Mouse (Mus musculus) forebrain, embryonic 15.5 days (tissue): ENCODE results near the gene Cdc42bpg. TPM values are rescaled to one million over a fixed set of nuclear protein-coding genes. Genes with fewer than 3 reads are reported as not detected.
"Not testable (repeated sequence)": the region's sequence is repeated elsewhere in the genome, so short reads cannot be mapped to it uniquely, and the experiment has no call there.

Experiments used
- ATAC-seq: fragments of 200-750 bp; cut with Nextera tagmentation; replicated peaks from 2 replicates; pipeline ENCODE4 v1.8.0; 2017; ENCODE audit warnings: mild to moderate bottlenecking, moderate TSS enrichment, moderate library complexity
- H3K27ac ChIP-seq: fragments of 300-500 bp; sonication (generic); replicated peaks from 2 replicates; pipeline ENCODE4 v1.5.1; 2015; ENCODE audit warnings: mild to moderate bottlenecking, inconsistent platforms
- H3K27me3 ChIP-seq: fragments of 300-500 bp; sonication (generic); 2 replicates; pipeline ENCODE4 v1.6.1; 2015; ENCODE audit warnings: inconsistent platforms
- H3K36me3 ChIP-seq: fragments of 300-500 bp; sonication (generic); 2 replicates; pipeline ENCODE4 v1.6.1; 2015; ENCODE audit warnings: mild to moderate bottlenecking, inconsistent platforms
- H3K4me1 ChIP-seq: fragments of 300-500 bp; sonication (generic); 2 replicates; pipeline ENCODE4 v1.6.1; 2015; ENCODE audit warnings: inconsistent platforms
- H3K4me2 ChIP-seq: fragments of 300-500 bp; sonication (generic); replicated peaks from 2 replicates; pipeline ENCODE4 v1.6.1; 2015; ENCODE audit warnings: mild to moderate bottlenecking, inconsistent platforms
- H3K4me3 ChIP-seq: fragments of 300-500 bp; sonication (generic); 2 replicates; pipeline ENCODE4 v1.5.1; 2015; ENCODE audit warnings: mild to moderate bottlenecking, inconsistent platforms
- H3K9ac ChIP-seq: fragments of 300-500 bp; sonication (generic); replicated peaks from 2 replicates; pipeline ENCODE4 v1.6.1; 2015; ENCODE audit warnings: mild to moderate bottlenecking, inconsistent platforms
- H3K9me3 ChIP-seq: fragments of 300-500 bp; sonication (generic); 2 replicates; pipeline ENCODE4 v1.6.1; 2016; ENCODE audit warnings: inconsistent platforms
- WGBS: fragments of 180-500 bp; shearing (Covaris S2); methylation state at CpG from one replicate; pipeline ENCODE4 v1.1.7; 2015; ENCODE audit warnings: mixed read lengths; 5-methylcytosine and 5-hydroxymethylcytosine counted together
- polyA plus RNA-seq: library from polyadenylated mRNA; unstranded; fragments of >200 nt; fragmentation: Nextera tagmentation; extraction: Ambion mirVana; gene quantifications from 2 replicates; pipeline ENCODE4 v1.2.1, GENCODE M21; 2015

Cdc42bpg gene
- polyA plus RNA-seq, 1 experiment from 2014 or later: 0.67 TPM

DNA sequence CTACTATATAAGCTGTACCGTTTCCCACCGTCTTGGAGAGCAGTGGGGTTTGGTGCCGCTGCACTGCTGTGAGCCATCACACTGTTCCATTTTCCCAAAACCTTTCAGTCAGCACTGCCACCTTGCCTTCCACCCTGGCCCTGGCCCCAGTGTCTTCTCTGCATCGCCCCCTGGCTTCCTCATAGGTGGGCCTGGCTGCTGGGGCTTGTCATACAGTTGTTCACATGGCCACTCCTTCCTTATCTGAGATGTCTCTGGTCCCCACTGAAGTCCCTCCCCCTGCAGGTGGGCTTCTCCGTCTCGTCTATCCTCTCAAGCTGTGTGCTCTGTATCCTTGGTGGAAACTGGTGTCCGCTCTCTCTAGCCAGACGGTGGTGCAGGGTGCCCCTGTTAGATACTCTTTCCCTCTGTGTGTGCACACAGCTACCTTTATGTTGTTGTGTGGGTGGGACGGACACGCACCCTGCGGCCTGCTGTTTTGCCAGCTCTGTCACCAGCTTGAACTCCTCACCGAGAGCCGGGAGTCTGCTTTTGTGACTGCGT, 16.5 kb upstream of the Cdc42bpg start:
- Histone ChIP-seq H3K4me1 (no peaks in the 10 kb centered on the region), H3K9ac (no peak overlapping the region), H3K27ac (no peak overlapping the region), H3K4me2 (no peak overlapping the region), H3K9me3 (no peaks in the 10 kb centered on the region), H3K36me3 (peaks cover 22% of the 10 kb centered on the region), H3K27me3 (no peaks in the 10 kb centered on the region), H3K4me3 (no peak overlapping the region)
- no peak for ATAC-seq
- WGBS: 92% methylated on average over 14 of the region's 14 CpGs

DNA sequence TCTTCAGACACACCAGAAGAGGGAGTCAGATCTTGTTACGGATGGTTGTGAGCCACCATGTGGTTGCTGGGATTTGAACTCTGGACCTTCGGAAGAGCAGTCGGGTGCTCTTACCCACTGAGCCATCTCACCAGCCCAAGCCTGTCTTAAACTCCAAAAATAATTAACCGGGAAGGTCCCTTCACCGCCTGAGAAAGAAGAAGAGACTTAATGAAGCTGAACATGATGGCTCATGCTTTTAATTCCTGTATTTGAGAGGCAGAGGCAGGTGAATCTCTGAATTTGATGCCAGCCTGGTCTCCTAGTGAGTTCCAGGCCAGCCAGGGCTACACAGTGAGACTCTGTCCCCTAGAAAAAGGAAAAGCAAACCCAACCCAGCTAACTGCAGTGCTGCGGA, 15.5 kb upstream of the Cdc42bpg start:
- H3K27me3 ChIP-seq, H3K27ac ChIP-seq, H3K4me2 ChIP-seq, H3K9me3 ChIP-seq, H3K4me3 ChIP-seq, H3K9ac ChIP-seq, ATAC-seq, H3K4me1 ChIP-seq: not testable (repeated sequence)
- H3K36me3 ChIP-seq: peaks cover 21% of the 10 kb centered on the region
- WGBS: 94% methylated on average over 5 of the region's 6 CpGs

DNA sequence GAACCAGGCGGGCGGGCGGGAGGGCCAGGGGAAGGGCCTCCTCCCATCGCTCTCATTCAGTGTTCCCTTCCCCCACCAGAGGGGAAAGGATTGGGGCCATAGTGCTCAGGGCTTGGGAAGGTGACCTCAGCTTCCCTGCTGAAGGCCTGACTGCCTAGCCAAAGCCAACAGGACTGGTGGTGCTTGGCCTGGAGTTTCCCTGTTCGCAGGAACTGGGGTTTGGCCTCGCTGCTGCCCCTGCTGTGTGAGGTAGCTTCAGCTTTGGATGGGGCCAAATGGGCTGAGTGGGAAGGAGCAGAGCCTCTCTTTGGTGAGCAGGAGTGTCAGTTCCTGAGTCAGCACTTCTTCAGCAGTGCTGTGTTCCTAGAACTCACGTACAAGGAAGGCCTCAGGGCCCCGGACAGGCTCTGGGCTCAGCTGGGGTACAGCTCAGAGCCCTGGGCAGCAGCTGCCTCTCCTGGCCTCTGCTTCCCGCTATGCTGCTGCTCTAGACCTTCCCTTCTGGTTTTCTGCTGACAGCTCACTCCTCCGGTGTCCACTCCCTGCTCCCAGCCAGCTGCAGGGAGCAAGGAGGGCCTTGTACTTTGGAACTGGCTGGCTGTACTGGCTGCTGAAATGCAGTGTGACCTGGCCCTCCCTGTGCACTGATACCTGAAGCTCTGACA, 15.0 kb upstream of the Cdc42bpg start:
- H3K36me3 ChIP-seq: peaks cover 22% of the 10 kb centered on the region
- no peak overlapping the region for H3K4me2 ChIP-seq
- no peaks in the 10 kb centered on the region for H3K27me3 ChIP-seq
- H3K9ac ChIP-seq: no peak overlapping the region
- no peak for ATAC-seq
- WGBS: 83% methylated on average over 10 of the region's 10 CpGs
- H3K27ac ChIP-seq: no peak overlapping the region
- H3K9me3 ChIP-seq: no peaks in the 10 kb centered on the region
- no peak overlapping the region for H3K4me3 ChIP-seq
- H3K4me1 ChIP-seq: no peaks in the 10 kb centered on the region

DNA sequence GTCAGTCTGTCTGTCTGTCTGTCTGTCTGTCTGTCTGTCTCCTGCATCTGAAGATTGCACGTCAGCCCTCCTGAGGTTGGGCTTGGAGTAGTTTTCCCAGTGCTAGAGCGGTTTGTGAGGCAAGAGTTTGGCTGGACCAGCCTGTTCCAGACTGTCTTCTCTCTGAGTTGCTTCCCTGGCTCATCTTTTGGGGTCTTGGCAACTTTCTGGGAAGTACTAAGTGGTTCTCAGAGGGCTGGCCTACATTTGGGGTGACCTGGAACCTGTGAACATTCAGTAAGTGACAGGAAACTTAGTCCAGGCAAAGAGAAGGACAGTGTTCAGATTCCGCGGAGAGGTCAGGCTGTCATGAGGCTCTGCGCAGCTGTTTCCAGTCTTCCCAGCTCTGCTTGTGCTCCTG, 14.0 kb upstream of the Cdc42bpg start:
- Histone ChIP-seq H3K27me3 (no peaks in the 10 kb centered on the region), H3K4me2 (no peak overlapping the region), H3K27ac (no peak overlapping the region), H3K36me3 (peaks cover 23% of the 10 kb centered on the region), H3K9me3 (no peaks in the 10 kb centered on the region), H3K4me3 (no peak overlapping the region), H3K4me1 (no peaks in the 10 kb centered on the region), H3K9ac (no peak overlapping the region)
- ATAC-seq: no peak
- WGBS: 89% methylated on average over 5 of the region's 5 CpGs

DNA sequence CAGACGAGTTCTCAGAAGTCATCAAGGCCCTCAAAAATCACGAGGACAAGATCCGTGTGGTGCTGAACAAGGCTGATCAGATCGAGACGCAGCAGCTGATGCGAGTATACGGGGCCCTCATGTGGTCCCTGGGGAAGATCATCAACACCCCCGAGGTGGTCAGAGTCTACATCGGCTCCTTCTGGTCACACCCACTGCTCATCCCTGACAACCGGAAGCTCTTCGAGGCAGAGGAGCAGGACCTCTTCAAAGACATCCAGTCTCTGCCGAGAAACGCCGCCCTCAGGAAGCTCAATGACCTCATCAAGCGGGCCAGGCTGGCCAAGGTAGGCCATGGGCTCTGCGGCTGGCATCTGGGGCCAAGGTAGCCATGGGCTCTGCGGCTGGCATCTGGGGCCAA, 12.0 kb upstream of the Cdc42bpg start:
- WGBS: 94% methylated on average over 17 of the region's 17 CpGs
- Histone ChIP-seq H3K9me3 (no peaks in the 10 kb centered on the region), H3K27me3 (no peaks in the 10 kb centered on the region), H3K4me1 (no peaks in the 10 kb centered on the region), H3K9ac (no peak overlapping the region), H3K4me3 (no peak overlapping the region), H3K4me2 (no peak overlapping the region), H3K36me3 (peaks cover 41% of the 10 kb centered on the region), H3K27ac (no peak overlapping the region)
- no peak for ATAC-seq

- ATAC-seq: no peak
- WGBS: 87% methylated on average over 5 of the region's 5 CpGs
Measured at GRCm38 (mm10) chr19:6296551-6297210, 9.6 kb upstream of the Cdc42bpg start.

DNA sequence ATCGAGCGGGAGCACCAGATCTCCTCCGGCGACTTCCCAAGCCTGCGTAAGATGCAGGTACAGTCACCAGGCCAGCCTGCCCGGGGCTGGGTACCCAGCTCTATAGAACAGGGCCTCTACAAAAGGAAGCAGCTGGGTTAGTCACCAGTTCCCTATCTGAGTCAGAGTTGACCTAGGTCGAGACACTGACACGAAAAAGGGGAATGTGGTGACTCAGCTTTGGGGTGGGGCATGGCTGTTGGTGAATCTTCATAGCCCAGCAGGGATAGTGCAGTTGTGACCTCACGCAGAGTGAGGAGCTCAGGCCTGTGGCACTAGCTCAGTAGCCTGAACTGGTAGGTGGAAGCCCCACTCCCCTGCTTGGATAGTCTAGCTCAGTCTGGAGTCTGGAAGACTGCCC, 8.6 kb upstream of the Cdc42bpg start:
- H3K9ac ChIP-seq: no peak overlapping the region
- no peak overlapping the region for H3K4me2 ChIP-seq
- H3K27me3 ChIP-seq: no peaks in the 10 kb centered on the region
- no peak overlapping the region for H3K4me3 ChIP-seq
- WGBS: 93% methylated on average over 9 of the region's 9 CpGs
- ATAC-seq: no peak
- H3K36me3 ChIP-seq: peaks cover 53% of the 10 kb centered on the region
- H3K27ac ChIP-seq: no peak overlapping the region
- H3K9me3 ChIP-seq: no peaks in the 10 kb centered on the region
- no peaks in the 10 kb centered on the region for H3K4me1 ChIP-seq

More at GRCm38 (mm10) chr19:6296551-6297210, 9.6 kb upstream of the Cdc42bpg start:
- H3K9ac ChIP-seq: no peak overlapping the region
- no peaks in the 10 kb centered on the region for H3K4me1 ChIP-seq
- no peaks in the 10 kb centered on the region for H3K9me3 ChIP-seq
- no peaks in the 10 kb centered on the region for H3K27me3 ChIP-seq
- H3K27ac ChIP-seq: no peak overlapping the region
- H3K4me3 ChIP-seq: no peak overlapping the region
- H3K4me2 ChIP-seq: no peak overlapping the region
- peaks cover 53% of the 10 kb centered on the region for H3K36me3 ChIP-seq

DNA sequence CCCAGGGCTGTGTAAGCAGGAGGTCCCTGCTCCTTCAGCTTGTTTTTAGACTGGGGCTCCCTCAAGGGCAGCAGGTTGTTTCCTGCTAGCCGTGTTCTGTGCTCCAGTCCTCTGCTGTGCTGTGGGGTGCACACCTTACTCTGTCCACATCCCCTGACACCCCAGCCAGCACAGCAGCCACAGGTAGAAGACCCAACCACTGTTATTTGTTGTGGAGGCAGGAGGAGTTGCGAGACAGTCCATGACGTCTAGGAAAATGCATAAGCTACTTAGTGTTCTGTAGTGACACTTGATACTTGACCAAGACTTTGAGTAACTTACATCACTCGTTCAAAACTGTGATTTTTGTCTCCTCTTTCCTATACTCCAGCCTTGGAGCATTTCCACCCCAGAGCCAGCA, 7.3 kb upstream of the Cdc42bpg start:
- ATAC-seq: no peak
- Histone ChIP-seq H3K27me3 (no peaks in the 10 kb centered on the region), H3K9me3 (no peaks in the 10 kb centered on the region), H3K4me2 (no peak overlapping the region), H3K4me1 (no peaks in the 10 kb centered on the region), H3K36me3 (peaks cover 49% of the 10 kb centered on the region), H3K27ac (no peak overlapping the region), H3K9ac (no peak overlapping the region), H3K4me3 (no peak overlapping the region)
- WGBS: 89% methylated on average over 4 of the region's 4 CpGs

DNA sequence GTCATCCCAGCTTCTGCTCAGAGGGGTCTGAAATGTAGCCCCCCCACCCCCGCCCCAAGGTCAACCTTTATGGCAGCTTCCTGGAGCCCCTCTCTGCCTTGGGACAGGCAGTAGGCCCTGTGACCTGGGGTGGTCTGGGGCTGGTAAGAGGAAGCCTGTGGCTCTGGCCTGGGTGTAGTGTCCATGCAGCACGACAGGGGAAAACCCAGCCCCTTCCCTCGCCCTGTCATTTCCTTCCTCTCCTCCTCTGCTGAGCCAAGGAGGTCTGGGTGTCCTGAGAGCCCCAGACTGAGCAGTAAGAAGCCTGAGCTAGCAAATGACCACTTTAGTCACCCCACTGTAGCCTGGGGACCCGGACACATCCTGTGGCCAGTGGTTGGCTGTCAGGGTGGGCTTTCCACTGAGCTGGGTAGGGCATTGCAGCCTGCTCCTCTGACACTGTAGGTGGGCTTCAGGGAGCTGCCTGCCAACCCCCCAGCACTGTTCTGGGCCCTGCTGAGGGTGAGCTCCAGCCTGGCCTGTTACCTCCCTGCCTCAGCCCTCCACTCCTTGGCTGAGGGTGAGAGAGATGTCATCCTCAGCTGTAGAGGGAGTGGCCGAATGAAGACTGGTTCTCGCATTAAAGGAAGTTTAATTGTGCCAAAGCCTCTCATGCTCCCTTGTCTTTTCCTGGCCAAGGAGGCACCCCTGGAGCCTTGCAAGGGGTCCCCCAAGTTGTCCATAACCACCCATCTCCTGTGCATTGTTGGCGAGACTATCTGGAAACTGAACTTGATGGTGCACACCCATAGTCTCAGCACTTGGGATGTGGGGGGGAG, 6.6 kb upstream of the Cdc42bpg start:
- no peaks in the 10 kb centered on the region for H3K4me1 ChIP-seq
- H3K27me3 ChIP-seq: no peaks in the 10 kb centered on the region
- WGBS: 91% methylated on average over 7 of the region's 7 CpGs
- ATAC-seq: no peak
- no peak overlapping the region for H3K27ac ChIP-seq
- no peaks in the 10 kb centered on the region for H3K9me3 ChIP-seq
- H3K9ac ChIP-seq: no peak overlapping the region
- no peak overlapping the region for H3K4me3 ChIP-seq
- no peak overlapping the region for H3K4me2 ChIP-seq
- H3K36me3 ChIP-seq: peaks cover 43% of the 10 kb centered on the region

- Histone ChIP-seq H3K4me1 (no peaks in the 10 kb centered on the region), H3K4me3 (no peak overlapping the region), H3K36me3 (peaks cover 36% of the 10 kb centered on the region), H3K27me3 (no peaks in the 10 kb centered on the region), H3K9me3 (no peaks in the 10 kb centered on the region), H3K27ac (no peak overlapping the region), H3K9ac (no peak overlapping the region), H3K4me2 (no peak overlapping the region)
- no peak for ATAC-seq
- WGBS: 75% methylated on average over 7 of the region's 7 CpGs
Measured at GRCm38 (mm10) chr19:6300402-6300841, 5.8 kb upstream of the Cdc42bpg start.

DNA sequence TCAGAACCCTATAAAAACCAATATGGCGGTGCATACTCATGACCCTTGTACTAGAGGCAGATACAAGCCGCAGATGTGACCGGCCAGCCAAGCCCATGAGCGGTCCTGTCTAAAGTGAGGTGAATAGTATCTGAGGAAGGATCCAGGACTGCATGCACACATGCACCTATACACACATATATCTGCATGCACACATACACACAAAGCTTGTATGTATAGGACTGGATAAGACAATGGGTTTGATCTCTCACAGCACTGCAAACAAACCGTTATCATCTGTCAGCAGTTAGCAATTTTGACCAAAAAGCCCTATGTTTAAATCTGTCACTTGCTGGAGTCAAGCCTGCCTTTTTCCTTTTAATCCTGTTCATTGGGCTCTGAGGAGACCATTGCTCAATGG, 4.1 kb upstream of the Cdc42bpg start:
- Histone ChIP-seq H3K4me2 (no peak overlapping the region), H3K36me3 (peaks cover 30% of the 10 kb centered on the region), H3K27ac (no peak overlapping the region), H3K9me3 (no peaks in the 10 kb centered on the region), H3K4me1 (peaks cover 11% of the 10 kb centered on the region), H3K4me3 (no peak overlapping the region), H3K9ac (no peak overlapping the region), H3K27me3 (no peaks in the 10 kb centered on the region)
- no peak for ATAC-seq
- WGBS: 89% methylated on average over 5 of the region's 5 CpGs

- H3K4me3 ChIP-seq: no peak overlapping the region
- H3K27ac ChIP-seq: no peak overlapping the region
- peaks cover 26% of the 10 kb centered on the region for H3K36me3 ChIP-seq
- H3K27me3 ChIP-seq: no peaks in the 10 kb centered on the region
- no peak overlapping the region for H3K4me2 ChIP-seq
- H3K9me3 ChIP-seq: no peaks in the 10 kb centered on the region
- WGBS: 42% methylated on average over 4 of the region's 4 CpGs
- no peak overlapping the region for H3K9ac ChIP-seq
- no peak for ATAC-seq
- peaks cover 11% of the 10 kb centered on the region for H3K4me1 ChIP-seq
Measured at GRCm38 (mm10) chr19:6302522-6302921, 3.7 kb upstream of the Cdc42bpg start.
